Mouse (Mus musculus): Measurements from ENCODE around the gene Os9. TPM values are rescaled to one million over a fixed set of nuclear protein-coding genes. Genes with fewer than 3 reads are reported as not detected.
"Not testable (repeated sequence)": the region's sequence is repeated elsewhere in the genome, so short reads cannot be mapped to it uniquely, and the experiment has no call there.

Gene Os9
- total and polyA plus RNA-seq, 2 experiments from 2014 or later = 114 to 126 TPM

DNA sequence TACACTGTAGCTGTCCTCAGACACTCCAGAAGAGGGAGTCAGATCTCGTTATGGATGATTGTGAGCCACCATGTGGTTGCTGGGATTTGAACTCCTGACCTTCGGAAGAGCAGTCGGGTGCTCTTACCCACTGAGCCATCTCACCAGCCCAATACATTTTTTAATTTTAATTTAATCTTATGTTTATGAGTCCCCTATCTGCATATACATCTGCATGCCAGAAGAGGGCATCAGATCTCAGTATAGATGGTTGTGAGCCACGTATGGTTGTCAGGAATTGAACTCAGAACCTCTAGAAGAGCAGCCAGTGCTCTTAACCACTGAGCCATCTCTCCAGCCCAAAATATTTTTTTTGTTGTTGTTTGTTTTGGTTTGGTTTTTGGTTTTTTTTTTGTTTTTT lies 48.7 kb downstream of the Os9 start:
- peaks cover 13% of the 10 kb centered on the region for H3K36me3 ChIP-seq (ENCODE audit: insufficient read depth, low read length)
- not testable (repeated sequence) for H3K27me3 ChIP-seq (ENCODE audit: insufficient read depth, low read length); DNase-seq (ENCODE audit: low spot score); H3K9me3 ChIP-seq (ENCODE audit: low read length); H3K4me2 ChIP-seq (ENCODE audit: low read depth, low read length, poor library complexity, severe bottlenecking); H3K9ac ChIP-seq (replicated peaks; ENCODE audit: low read length, poor library complexity, severe bottlenecking); H3K27ac ChIP-seq (ENCODE audit: low read depth, low read length); H3K4me1 ChIP-seq (ENCODE audit: insufficient read depth, low read length); ATAC-seq (ENCODE audit: low FRiP score); H3K4me3 ChIP-seq (ENCODE audit: low read depth, low read length)
- WGBS = 84% methylated on average over 4 of the region's 4 CpGs
- TF ChIP-seq CTCF (IDR thresholded peaks at IDR 0.05) = peak; percentile 33; the same call in 1 of the 2 replicates

DNA sequence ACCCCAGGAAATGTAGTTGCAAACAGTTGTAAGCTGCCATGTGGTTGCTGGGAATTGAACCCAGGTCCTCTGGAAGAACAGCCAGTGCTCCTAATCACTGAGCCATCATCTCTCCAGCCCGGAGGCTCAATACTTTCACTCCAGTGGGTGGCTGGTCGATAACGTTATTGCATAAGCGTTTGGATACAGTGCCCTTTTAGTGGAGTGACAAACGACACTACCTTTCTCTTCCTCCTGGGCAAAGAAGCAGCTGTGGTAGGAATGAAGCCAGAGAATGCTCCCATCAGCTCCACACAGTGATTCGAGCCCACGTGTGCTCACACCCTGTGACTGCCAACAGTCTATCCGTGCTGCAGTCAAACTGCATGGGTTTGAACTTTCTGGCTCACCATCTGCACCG lies 49.7 kb downstream of the Os9 start:
- H3K4me2 ChIP-seq (ENCODE audit: low read depth, low read length, poor library complexity, severe bottlenecking) = peak overlapping the region; percentile 75
- no peak for DNase-seq (ENCODE audit: low spot score)
- H3K27me3 ChIP-seq (ENCODE audit: insufficient read depth, low read length) = no peaks in the 10 kb centered on the region
- H3K27ac ChIP-seq (ENCODE audit: low read depth, low read length) = peak overlapping the region; percentile 85
- TF ChIP-seq CTCF (IDR thresholded peaks at IDR 0.05) = no peak
- ATAC-seq (ENCODE audit: low FRiP score) = no peak
- peaks cover 8% of the 10 kb centered on the region; the same call in 1 of the 2 replicates for H3K4me1 ChIP-seq (ENCODE audit: insufficient read depth, low read length)
- peaks cover 22% of the 10 kb centered on the region for H3K36me3 ChIP-seq (ENCODE audit: insufficient read depth, low read length)
- H3K9ac ChIP-seq (replicated peaks; ENCODE audit: low read length, poor library complexity, severe bottlenecking) = peak overlapping the region; percentile 59; the same call in 1 of the 2 replicates
- no peaks in the 10 kb centered on the region for H3K9me3 ChIP-seq (ENCODE audit: low read length)
- 79% methylated on average over 9 of the region's 9 CpGs for WGBS
- peak overlapping the region; percentile 45 for H3K4me3 ChIP-seq (ENCODE audit: low read depth, low read length)

DNA sequence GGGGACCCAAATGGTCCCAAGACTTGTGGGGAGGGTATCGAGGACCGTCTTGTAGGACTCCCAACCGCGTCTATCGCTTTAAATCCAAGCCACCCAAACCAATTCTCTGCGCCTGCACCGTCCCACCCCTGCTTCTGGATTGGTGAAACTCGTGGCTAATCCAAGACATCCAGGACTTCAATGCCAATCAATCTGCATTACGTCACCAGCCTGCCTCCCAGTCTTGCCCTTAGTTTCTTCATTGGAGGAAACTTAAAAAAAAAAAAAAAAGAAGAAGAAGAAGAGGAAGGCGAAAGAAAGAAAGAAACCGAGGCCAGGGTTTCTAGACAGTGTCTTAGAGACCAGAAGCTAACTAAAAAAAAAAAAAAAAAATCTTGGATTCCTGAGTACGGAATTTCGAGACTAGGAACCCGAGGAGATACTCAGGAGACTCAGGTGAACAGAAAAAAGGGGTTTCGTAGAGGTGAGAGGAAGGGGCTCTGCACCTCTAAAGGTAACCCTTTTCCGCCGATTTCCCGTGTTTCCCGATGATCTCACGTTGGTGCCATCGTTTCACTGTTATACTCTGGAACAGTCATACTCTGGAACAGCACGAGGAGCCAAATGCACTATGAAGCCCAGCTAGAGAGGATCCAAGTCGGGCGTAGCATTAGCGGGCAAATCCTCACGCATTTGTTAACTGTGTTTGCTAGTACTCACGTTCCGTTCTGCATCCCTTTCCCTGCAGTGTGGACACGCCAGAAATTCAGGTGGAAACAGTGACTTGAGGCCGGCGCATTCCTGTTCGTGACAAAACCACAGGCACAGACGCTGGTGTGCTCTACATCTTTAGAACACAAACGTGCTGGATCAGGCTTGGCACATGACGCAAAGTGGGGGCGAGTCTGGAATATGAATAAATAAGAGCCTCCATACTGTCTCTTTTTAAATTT lies 50.5 kb downstream of the Os9 start, which contains the start of gene Tspan31:
Gene Tspan31 (minus strand): TSS at position 75 of the 932 bp plus-strand sequence.
- DNase-seq (ENCODE audit: low spot score) = peak; percentile 99
- Histone ChIP-seq H3K36me3 (ENCODE audit: insufficient read depth, low read length) (peaks cover 28% of the 10 kb centered on the region), H3K4me1 (ENCODE audit: insufficient read depth, low read length) (peaks cover 4% of the 10 kb centered on the region; the same call in 1 of the 2 replicates), H3K27ac (ENCODE audit: low read depth, low read length) (peak within 1 kb of the TSS; percentile 85), H3K4me2 (ENCODE audit: low read depth, low read length, poor library complexity, severe bottlenecking) (peak within 1 kb of the TSS; percentile 87), H3K27me3 (ENCODE audit: insufficient read depth, low read length) (no peaks in the 10 kb centered on the region), H3K9me3 (ENCODE audit: low read length) (no peaks in the 10 kb centered on the region), H3K4me3 (ENCODE audit: low read depth, low read length) (peak within 1 kb of the TSS; percentile 45), H3K9ac (replicated peaks; ENCODE audit: low read length, poor library complexity, severe bottlenecking) (peak within 1 kb of the TSS; percentile 59)
- TF ChIP-seq CTCF (IDR thresholded peaks at IDR 0.05) = no peak
- peak; percentile 91 for ATAC-seq (ENCODE audit: low FRiP score)
- WGBS = under 1% methylated on average over 36 of the region's 36 CpGs

GRCm38 (mm10) chr10:127069281-127070189 lies 51.4 kb downstream of the Os9 start:
- H3K27ac ChIP-seq (ENCODE audit: low read depth, low read length) = peak overlapping the region; percentile 77
- H3K9me3 ChIP-seq (ENCODE audit: low read length) = no peaks in the 10 kb centered on the region
- no peaks in the 10 kb centered on the region for H3K27me3 ChIP-seq (ENCODE audit: insufficient read depth, low read length)
- WGBS = 6% methylated on average over 30 of the region's 30 CpGs
- H3K9ac ChIP-seq (replicated peaks; ENCODE audit: low read length, poor library complexity, severe bottlenecking) = peak overlapping the region; percentile 59
- ATAC-seq (ENCODE audit: low FRiP score) = peak; percentile 78
- H3K4me3 ChIP-seq (ENCODE audit: low read depth, low read length) = peak overlapping the region; percentile 45
- TF ChIP-seq CTCF (IDR thresholded peaks at IDR 0.05) = no peak
- peak; percentile 89 for DNase-seq (ENCODE audit: low spot score)
- peaks cover 4% of the 10 kb centered on the region; the same call in 1 of the 2 replicates for H3K4me1 ChIP-seq (ENCODE audit: insufficient read depth, low read length)
- peak overlapping the region; percentile 87 for H3K4me2 ChIP-seq (ENCODE audit: low read depth, low read length, poor library complexity, severe bottlenecking)
- H3K36me3 ChIP-seq (ENCODE audit: insufficient read depth, low read length) = peaks cover 35% of the 10 kb centered on the region

GRCm38 (mm10) chr10:127068360-127069038 lies 52.4 kb downstream of the Os9 start:
- DNase-seq (ENCODE audit: low spot score) (no peak), ATAC-seq (ENCODE audit: low FRiP score) (no peak)
- no peak for TF ChIP-seq CTCF (IDR thresholded peaks at IDR 0.05)
- Histone ChIP-seq H3K27ac (ENCODE audit: low read depth, low read length) (0 out of 2 replicates have a peak overlapping the region, but pooled peaks have one; percentile 77), H3K4me2 (ENCODE audit: low read depth, low read length, poor library complexity, severe bottlenecking) (peak overlapping the region; percentile 87), H3K9me3 (ENCODE audit: low read length) (no peaks in the 10 kb centered on the region), H3K4me3 (ENCODE audit: low read depth, low read length) (0 out of 2 replicates have a peak overlapping the region, but pooled peaks have one; percentile 45), H3K36me3 (ENCODE audit: insufficient read depth, low read length) (peaks cover 35% of the 10 kb centered on the region), H3K27me3 (ENCODE audit: insufficient read depth, low read length) (no peaks in the 10 kb centered on the region), H3K9ac (replicated peaks; ENCODE audit: low read length, poor library complexity, severe bottlenecking) (no peak overlapping the region), H3K4me1 (ENCODE audit: insufficient read depth, low read length) (peaks cover 4% of the 10 kb centered on the region; the same call in 1 of the 2 replicates)
- WGBS = 82% methylated on average over 9 of the region's 9 CpGs
